Mouse (Mus musculus): ENCODE data around the gene Btbd16. TPM values are rescaled to one million over a fixed set of nuclear protein-coding genes. Genes with fewer than 3 reads are reported as not detected.

Btbd16 gene
- polyA plus RNA-seq, 1 experiment from 2014 or later, result not detected

- ATAC-seq (ENCODE audit: low FRiP score, low TSS enrichment) (no peak), DNase-seq (peak; percentile 37)
- Histone ChIP-seq H3K9me3 (ENCODE audit: control insufficient read depth, low read length) (no peaks in the 10 kb centered on the region), H3K4me1 (ENCODE audit: control insufficient read depth, insufficient read depth, low read length) (no peaks in the 10 kb centered on the region), H3K27me3 (ENCODE audit: control insufficient read depth, insufficient read depth, low read length) (no peaks in the 10 kb centered on the region), H3K4me3 (replicated peaks; ENCODE audit: low read depth, low read length) (no peak overlapping the region), H3K36me3 (ENCODE audit: control insufficient read depth, insufficient read depth, low read length) (peaks cover 96% of the 10 kb centered on the region), H3K9ac (replicated peaks; ENCODE audit: low read length) (no peak overlapping the region), H3K27ac (replicated peaks; ENCODE audit: low read depth, low read length) (no peak overlapping the region), H3K4me2 (ENCODE audit: low read length) (no peak overlapping the region)
- WGBS, result 89% methylated on average over 4 of the region's 4 CpGs
Measured at GRCm38 (mm10) chr7:130741099-130741498, 32.8 kb upstream of the Btbd16 start.

DNA sequence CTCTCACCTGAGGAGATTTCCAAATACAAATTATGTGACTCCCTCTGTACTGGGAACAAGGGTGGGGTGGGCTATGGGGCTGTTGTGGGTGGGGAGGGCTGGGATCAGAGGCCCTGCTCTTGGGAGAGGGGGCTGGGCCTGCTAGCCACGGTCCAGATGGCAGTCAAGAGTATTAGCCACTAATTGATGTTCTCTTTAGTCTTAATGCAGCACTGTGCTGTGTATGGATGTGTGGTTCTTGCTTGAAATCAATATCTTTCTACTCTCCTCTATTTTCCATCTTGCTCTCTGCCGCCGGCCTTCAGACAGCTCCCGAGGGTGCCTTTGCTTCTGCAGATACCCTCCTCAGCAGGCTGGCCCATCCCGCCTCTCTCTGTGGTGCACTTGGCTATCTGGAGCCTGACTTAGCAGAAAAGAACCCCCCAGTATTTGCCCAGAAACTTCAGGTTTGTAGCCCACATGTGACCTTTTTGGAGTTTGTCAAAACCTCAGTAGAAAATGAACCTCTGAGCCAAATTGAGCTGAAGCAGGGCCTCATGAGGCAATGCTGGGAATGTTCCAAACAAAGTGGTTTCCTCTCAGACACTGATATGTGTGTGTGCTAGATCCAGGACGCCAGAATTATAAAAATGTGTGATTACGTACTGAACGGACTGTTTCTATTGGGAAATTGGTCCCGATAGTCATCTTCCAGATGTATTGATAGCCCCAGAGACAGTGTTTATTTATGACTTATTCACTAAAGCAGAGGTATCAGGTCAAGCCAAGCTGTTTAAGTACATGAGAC is 30.4 kb upstream of the Btbd16 start:
- H3K4me3 ChIP-seq (replicated peaks; ENCODE audit: low read depth, low read length), result no peak overlapping the region
- no peak overlapping the region for H3K4me2 ChIP-seq (ENCODE audit: low read length)
- H3K36me3 ChIP-seq (ENCODE audit: control insufficient read depth, insufficient read depth, low read length), result peaks cover 94% of the 10 kb centered on the region
- DNase-seq (no peak), ATAC-seq (ENCODE audit: low FRiP score, low TSS enrichment) (no peak)
- H3K9me3 ChIP-seq (ENCODE audit: control insufficient read depth, low read length), result no peaks in the 10 kb centered on the region
- WGBS, result 81% methylated on average over 9 of the region's 9 CpGs
- H3K27me3 ChIP-seq (ENCODE audit: control insufficient read depth, insufficient read depth, low read length), result no peaks in the 10 kb centered on the region
- H3K4me1 ChIP-seq (ENCODE audit: control insufficient read depth, insufficient read depth, low read length), result no peaks in the 10 kb centered on the region
- H3K9ac ChIP-seq (replicated peaks; ENCODE audit: low read length), result no peak overlapping the region
- H3K27ac ChIP-seq (replicated peaks; ENCODE audit: low read depth, low read length), result no peak overlapping the region

DNA sequence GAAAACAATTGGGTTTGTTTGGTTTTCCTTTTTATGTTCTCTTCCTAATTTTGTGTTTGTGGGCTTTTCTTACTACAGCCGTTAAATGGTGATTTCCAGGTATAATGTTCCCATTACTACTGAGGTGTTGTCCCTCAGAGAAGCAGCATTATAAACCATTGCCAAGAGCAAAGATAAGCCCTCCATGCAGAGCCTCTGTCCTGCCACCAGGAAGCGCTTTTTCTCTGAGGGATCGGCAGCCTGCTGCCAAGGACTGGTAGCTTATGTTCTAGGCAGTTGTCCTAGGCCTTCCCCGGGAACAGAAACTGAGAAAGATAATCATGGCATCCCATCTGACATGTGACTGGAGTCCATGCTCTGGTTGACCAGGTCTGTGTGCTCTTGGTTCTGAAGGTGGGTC is 24.7 kb upstream of the Btbd16 start:
- H3K4me2 ChIP-seq (ENCODE audit: low read length), result no peak overlapping the region
- ATAC-seq (ENCODE audit: low FRiP score, low TSS enrichment) (no peak), DNase-seq (no peak)
- H3K36me3 ChIP-seq (ENCODE audit: control insufficient read depth, insufficient read depth, low read length), result peaks cover 67% of the 10 kb centered on the region
- WGBS, result 97% methylated on average over 4 of the region's 4 CpGs
- H3K4me1 ChIP-seq (ENCODE audit: control insufficient read depth, insufficient read depth, low read length), result peaks cover 16% of the 10 kb centered on the region
- no peak overlapping the region for H3K9ac ChIP-seq (replicated peaks; ENCODE audit: low read length)
- no peak overlapping the region for H3K4me3 ChIP-seq (replicated peaks; ENCODE audit: low read depth, low read length)
- H3K27ac ChIP-seq (replicated peaks; ENCODE audit: low read depth, low read length), result 0 out of 2 replicates have a peak overlapping the region, but pooled peaks have one; percentile 70
- H3K27me3 ChIP-seq (ENCODE audit: control insufficient read depth, insufficient read depth, low read length), result no peaks in the 10 kb centered on the region
- H3K9me3 ChIP-seq (ENCODE audit: control insufficient read depth, low read length), result no peaks in the 10 kb centered on the region

DNA sequence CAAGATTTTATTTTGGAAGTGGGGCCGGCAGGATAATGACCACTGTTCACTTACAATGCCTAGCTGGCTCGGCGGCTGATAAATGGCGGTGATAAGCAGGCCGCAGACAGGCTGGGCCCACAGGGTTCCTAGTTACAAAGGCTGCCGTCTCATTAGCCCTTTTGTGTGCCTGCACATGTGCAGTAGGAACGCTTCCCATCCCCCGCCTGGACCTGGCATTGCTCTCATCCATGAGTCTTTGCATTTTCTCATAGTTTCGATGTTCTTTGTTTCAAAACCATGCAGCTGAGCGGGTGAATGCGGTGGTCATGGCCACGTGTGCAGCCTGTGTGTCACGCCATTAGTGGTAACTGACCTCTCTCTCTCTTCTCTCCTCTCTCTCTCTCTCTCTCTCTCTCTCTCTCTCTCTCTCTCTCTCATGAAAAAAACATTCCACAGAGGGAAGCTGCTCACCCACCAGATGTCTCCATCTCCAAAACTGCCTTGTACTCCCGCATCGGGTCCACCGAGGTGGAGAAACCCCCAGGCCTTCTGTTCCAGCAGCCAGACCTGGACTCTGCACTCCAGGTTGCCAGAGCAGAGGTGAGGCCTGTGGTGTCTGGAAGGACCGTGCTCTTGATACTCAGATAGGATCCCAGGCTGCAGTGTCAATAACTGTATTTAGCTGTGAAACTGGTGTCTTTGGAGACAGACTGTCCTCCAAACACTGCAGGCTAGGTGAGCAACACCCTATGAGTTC is 22.9 kb upstream of the Btbd16 start:
- Histone ChIP-seq H3K4me1 (ENCODE audit: control insufficient read depth, insufficient read depth, low read length) (peaks cover 16% of the 10 kb centered on the region), H3K4me3 (replicated peaks; ENCODE audit: low read depth, low read length) (no peak overlapping the region), H3K36me3 (ENCODE audit: control insufficient read depth, insufficient read depth, low read length) (peaks cover 67% of the 10 kb centered on the region), H3K4me2 (ENCODE audit: low read length) (no peak overlapping the region), H3K9me3 (ENCODE audit: control insufficient read depth, low read length) (no peaks in the 10 kb centered on the region), H3K27ac (replicated peaks; ENCODE audit: low read depth, low read length) (peak overlapping the region; percentile 70), H3K9ac (replicated peaks; ENCODE audit: low read length) (no peak overlapping the region), H3K27me3 (ENCODE audit: control insufficient read depth, insufficient read depth, low read length) (no peaks in the 10 kb centered on the region)
- 18% methylated on average over 17 of the region's 17 CpGs for WGBS
- ATAC-seq (ENCODE audit: low FRiP score, low TSS enrichment) (peak; percentile 67; the same call in 1 of the 2 replicates), DNase-seq (peak; percentile 79)

DNA sequence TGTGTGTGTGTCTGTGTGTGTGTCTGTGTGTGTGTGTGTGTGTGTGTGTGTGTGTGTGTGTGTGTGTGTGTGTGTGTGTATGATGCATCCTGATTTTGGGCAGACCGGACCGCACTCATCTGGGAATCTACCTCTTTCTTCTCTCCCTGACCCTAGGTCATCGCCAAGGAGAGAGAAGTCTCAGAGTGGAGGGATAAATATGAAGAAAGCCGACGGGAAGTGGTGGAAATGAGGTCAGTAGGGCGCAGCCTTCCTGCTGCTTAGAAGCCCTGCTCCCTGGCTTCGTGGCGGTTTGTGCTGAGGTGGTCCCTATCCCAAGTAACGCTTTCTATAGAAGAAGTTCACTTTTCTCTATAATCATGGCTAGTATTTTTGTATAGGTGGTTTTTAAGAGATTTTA is 22.2 kb upstream of the Btbd16 start:
- no peak overlapping the region for H3K4me2 ChIP-seq (ENCODE audit: low read length)
- no peaks in the 10 kb centered on the region for H3K9me3 ChIP-seq (ENCODE audit: control insufficient read depth, low read length)
- DNase-seq, result no peak
- H3K27me3 ChIP-seq (ENCODE audit: control insufficient read depth, insufficient read depth, low read length), result no peaks in the 10 kb centered on the region
- ATAC-seq (ENCODE audit: low FRiP score, low TSS enrichment), result no peak
- 56% methylated on average over 9 of the region's 9 CpGs for WGBS
- no peak overlapping the region for H3K4me3 ChIP-seq (replicated peaks; ENCODE audit: low read depth, low read length)
- peaks cover 67% of the 10 kb centered on the region for H3K36me3 ChIP-seq (ENCODE audit: control insufficient read depth, insufficient read depth, low read length)
- no peak overlapping the region for H3K9ac ChIP-seq (replicated peaks; ENCODE audit: low read length)
- H3K27ac ChIP-seq (replicated peaks; ENCODE audit: low read depth, low read length), result no peak overlapping the region
- peaks cover 16% of the 10 kb centered on the region for H3K4me1 ChIP-seq (ENCODE audit: control insufficient read depth, insufficient read depth, low read length)

GRCm38 (mm10) chr7:130754790-130755189 is 19.1 kb upstream of the Btbd16 start:
- H3K36me3 ChIP-seq (ENCODE audit: control insufficient read depth, insufficient read depth, low read length), result peaks cover 77% of the 10 kb centered on the region

DNA sequence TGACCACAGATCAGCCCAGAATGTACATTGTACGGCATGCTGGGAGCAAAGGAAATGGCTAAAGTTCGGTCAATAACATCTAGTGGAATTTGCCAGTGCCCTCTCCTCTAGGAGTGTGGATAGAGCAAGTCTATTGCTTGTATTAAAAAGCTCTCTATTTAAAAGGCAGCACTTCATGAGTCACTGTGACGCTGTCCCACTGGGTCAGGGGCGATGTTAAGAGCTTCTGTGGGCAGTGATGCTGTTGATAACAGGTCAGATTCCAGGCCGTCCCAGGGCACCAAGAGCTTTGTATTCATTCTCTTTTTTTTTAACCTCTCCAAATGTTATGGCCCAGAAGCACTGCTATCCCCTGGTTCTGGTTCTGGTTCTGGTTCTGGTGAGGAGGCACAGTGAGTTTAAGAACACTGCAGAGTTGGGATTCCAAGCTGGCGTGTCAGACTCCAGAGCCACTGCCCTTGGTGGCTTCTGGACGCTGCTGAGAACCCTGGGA is 17.5 kb upstream of the Btbd16 start:
- H3K27me3 ChIP-seq (ENCODE audit: control insufficient read depth, insufficient read depth, low read length), result no peaks in the 10 kb centered on the region
- H3K4me2 ChIP-seq (ENCODE audit: low read length), result no peak overlapping the region
- peaks cover 92% of the 10 kb centered on the region for H3K36me3 ChIP-seq (ENCODE audit: control insufficient read depth, insufficient read depth, low read length)
- no peak overlapping the region for H3K27ac ChIP-seq (replicated peaks; ENCODE audit: low read depth, low read length)
- WGBS, result 89% methylated on average over 7 of the region's 7 CpGs
- no peak overlapping the region for H3K9ac ChIP-seq (replicated peaks; ENCODE audit: low read length)
- DNase-seq (no peak), ATAC-seq (ENCODE audit: low FRiP score, low TSS enrichment) (no peak)
- H3K4me3 ChIP-seq (replicated peaks; ENCODE audit: low read depth, low read length), result no peak overlapping the region
- no peaks in the 10 kb centered on the region for H3K4me1 ChIP-seq (ENCODE audit: control insufficient read depth, insufficient read depth, low read length)
- H3K9me3 ChIP-seq (ENCODE audit: control insufficient read depth, low read length), result no peaks in the 10 kb centered on the region

More at GRCm38 (mm10) chr7:130754790-130755189, 19.1 kb upstream of the Btbd16 start:
- Histone ChIP-seq H3K27ac (replicated peaks; ENCODE audit: low read depth, low read length) (no peak overlapping the region), H3K9ac (replicated peaks; ENCODE audit: low read length) (no peak overlapping the region), H3K4me3 (replicated peaks; ENCODE audit: low read depth, low read length) (no peak overlapping the region), H3K4me2 (ENCODE audit: low read length) (no peak overlapping the region), H3K27me3 (ENCODE audit: control insufficient read depth, insufficient read depth, low read length) (no peaks in the 10 kb centered on the region), H3K9me3 (ENCODE audit: control insufficient read depth, low read length) (no peaks in the 10 kb centered on the region), H3K4me1 (ENCODE audit: control insufficient read depth, insufficient read depth, low read length) (peaks cover 15% of the 10 kb centered on the region)
- 100% methylated on average over 2 of the region's 2 CpGs for WGBS
- DNase-seq, result peak; percentile 59
- ATAC-seq (ENCODE audit: low FRiP score, low TSS enrichment), result no peak

- Histone ChIP-seq H3K9ac (replicated peaks; ENCODE audit: low read length) (no peak overlapping the region), H3K4me3 (replicated peaks; ENCODE audit: low read depth, low read length) (no peak overlapping the region), H3K4me2 (ENCODE audit: low read length) (no peak overlapping the region), H3K27ac (replicated peaks; ENCODE audit: low read depth, low read length) (no peak overlapping the region), H3K9me3 (ENCODE audit: control insufficient read depth, low read length) (no peaks in the 10 kb centered on the region), H3K36me3 (ENCODE audit: control insufficient read depth, insufficient read depth, low read length) (peaks cover 85% of the 10 kb centered on the region), H3K4me1 (ENCODE audit: control insufficient read depth, insufficient read depth, low read length) (no peaks in the 10 kb centered on the region), H3K27me3 (ENCODE audit: control insufficient read depth, insufficient read depth, low read length) (no peaks in the 10 kb centered on the region)
- no peak for DNase-seq
- 94% methylated on average over 11 of the region's 11 CpGs for WGBS
- no peak for ATAC-seq (ENCODE audit: low FRiP score, low TSS enrichment)
Measured at GRCm38 (mm10) chr7:130757326-130757865, 16.5 kb upstream of the Btbd16 start.

All from midbrain, embryonic 14.5 days (tissue).